Mouse (Mus musculus) CH12.LX (cell line): ENCODE measurements around the gene Ctcf. TPM values are rescaled to one million over a fixed set of nuclear protein-coding genes. Genes with fewer than 3 reads are reported as not detected.

Source experiments
- DNase-seq: peaks from one replicate; pipeline ENCODE4 v3.0.0-alpha.2; 2013; ENCODE audit errors: extremely low read depth
- H3K27ac ChIP-seq: 2 replicates; pipeline ENCODE4 v1.5.1; 2012; ENCODE audit warnings: low read depth, mild to moderate bottlenecking, control low read depth, moderate library complexity; ENCODE audit not compliant: insufficient read depth
- H3K27me3 ChIP-seq: replicated peaks from 2 replicates; pipeline ENCODE3; 2012; ENCODE audit warnings: inconsistent platforms
- H3K36me3 ChIP-seq, 2 experiments: replicated peaks in 1 of 2; 2 replicates each; pipeline versions ENCODE3 to v1.6.1; 2012; ENCODE audit warnings: inconsistent platforms in 1 of 2, low read length in 1 of 2, mild to moderate bottlenecking in 1 of 2, mixed read lengths in 1 of 2, moderate library complexity in 1 of 2; ENCODE audit not compliant: control insufficient read depth in 1 of 2, insufficient read depth in 1 of 2
- H3K4me1 ChIP-seq, 2 experiments: 2 replicates each; pipeline ENCODE4 v1.6.1; 2012; ENCODE audit warnings: inconsistent platforms in 1 of 2, moderate library complexity in 1 of 2; ENCODE audit not compliant: insufficient read depth in 2 of 2, control insufficient read depth in 1 of 2
- H3K4me2 ChIP-seq: 2 replicates; pipeline ENCODE4 v1.6.1; 2012; ENCODE audit warnings: low read depth, mild to moderate bottlenecking, control low read depth; ENCODE audit not compliant: poor library complexity, insufficient read depth, severe bottlenecking
- H3K4me3 ChIP-seq, 3 experiments: fragments of 150-350 bp in 1 of 3; sonication (generic) in 1 of 3; replicated peaks in 1 of 3; 2 replicates each; pipeline versions ENCODE3 to v1.5.1; 2011 to 2012; ENCODE audit warnings: low read depth in 2 of 3, low read length in 2 of 3, mild to moderate bottlenecking in 2 of 3, moderate library complexity in 2 of 3, control low read depth in 1 of 3, improper control_type of control experiment in 1 of 3, inconsistent platforms in 1 of 3, mixed read lengths in 1 of 3; ENCODE audit not compliant: poor library complexity in 1 of 3
- H3K79me2 ChIP-seq: replicated peaks from 2 replicates; pipeline ENCODE4 v1.6.1; 2012; ENCODE audit warnings: mild to moderate bottlenecking, moderate library complexity; ENCODE audit not compliant: control insufficient read depth, poor library complexity, insufficient read depth, severe bottlenecking; ENCODE audit errors: extremely low read depth
- H3K9ac ChIP-seq: 2 replicates; pipeline ENCODE4 v1.6.1; 2012; ENCODE audit warnings: low read depth, mild to moderate bottlenecking, control low read depth, moderate library complexity; ENCODE audit not compliant: insufficient read depth
- H3K9me3 ChIP-seq: replicated peaks from 2 replicates; pipeline ENCODE3; 2012; ENCODE audit warnings: low read length, inconsistent platforms, mixed read lengths
- BHLHE40 ChIP-seq: IDR thresholded peaks from 2 replicates; pipeline ENCODE4 v1.6.1; 2011; ENCODE audit warnings: mild to moderate bottlenecking, low read depth, low read length, improper control_type of control experiment
- CTCF ChIP-seq, 2 experiments: IDR thresholded peaks in 1 of 2; conservative IDR thresholded peaks in 1 of 2; 2 replicates each; pipeline ENCODE4 v1.5.1; 2011 to 2012; ENCODE audit warnings: low read depth in 2 of 2, low read length in 2 of 2, improper control_type of control experiment in 1 of 2, inconsistent platforms in 1 of 2, mild to moderate bottlenecking in 1 of 2, moderate library complexity in 1 of 2
- E2F4 ChIP-seq: IDR thresholded peaks from 2 replicates; pipeline ENCODE4 v1.6.1; 2011; ENCODE audit warnings: low read depth, low read length, improper control_type of control experiment; ENCODE audit not compliant: insufficient replicate concordance
- ELF1 ChIP-seq: IDR thresholded peaks from 2 replicates; pipeline ENCODE4 v1.6.1; 2014; ENCODE audit warnings: low read depth, mild to moderate bottlenecking, inconsistent platforms, low read length, improper control_type of control experiment
- EP300 ChIP-seq: IDR thresholded peaks from 2 replicates; pipeline ENCODE4 v1.6.1; 2011; ENCODE audit warnings: low read length, improper control_type of control experiment
- HCFC1 ChIP-seq: IDR thresholded peaks from 2 replicates; pipeline ENCODE4 v1.6.1; 2012; ENCODE audit warnings: low read depth, mild to moderate bottlenecking, inconsistent platforms, low read length, improper control_type of control experiment
- IRF4 ChIP-seq: IDR thresholded peaks from 2 replicates; pipeline ENCODE4 v1.6.1; 2014; ENCODE audit warnings: low read depth, mild to moderate bottlenecking, inconsistent platforms, low read length, improper control_type of control experiment
- JUN ChIP-seq: IDR thresholded peaks from 2 replicates; pipeline ENCODE4 v1.6.1; 2011; ENCODE audit warnings: low read depth, mild to moderate bottlenecking, low read length, improper control_type of control experiment, moderate library complexity; ENCODE audit not compliant: insufficient read depth
- MAX ChIP-seq: IDR thresholded peaks from 2 replicates; pipeline ENCODE4 v1.6.1; 2011; ENCODE audit warnings: low read length, improper control_type of control experiment
- SMC3 ChIP-seq: IDR thresholded peaks from 2 replicates; pipeline ENCODE4 v1.6.1; 2011; ENCODE audit warnings: low read depth, low read length, improper control_type of control experiment
- TCF12 ChIP-seq: IDR thresholded peaks from 2 replicates; pipeline ENCODE4 v1.6.1; 2014; ENCODE audit warnings: low read depth, mild to moderate bottlenecking, inconsistent platforms, low read length, improper control_type of control experiment
- ZKSCAN1 ChIP-seq: IDR thresholded peaks from 2 replicates; pipeline ENCODE4 v1.6.1; 2012; ENCODE audit warnings: low read depth, inconsistent platforms, low read length, improper control_type of control experiment, borderline replicate concordance
- ZNF384 ChIP-seq: IDR thresholded peaks from 2 replicates; pipeline ENCODE4 v1.6.1; 2012; ENCODE audit warnings: low read depth, low read length, improper control_type of control experiment, inconsistent platforms
- dilution Hi-C: fragments of 300-500 bp; cut with MboI; formaldehyde crosslinking; loops from 2 replicates; pipeline ENCODE4 v1.14.3; 2020; ENCODE audit warnings: low sequenced_read_pairs; ENCODE audit not compliant: extremely low pct_unique_long_range_greater_than_20kb, extremely low pct_ligation_motif_present
- in situ Hi-C: fragments of 300-500 bp; cut with MboI; formaldehyde crosslinking; loops from 3 replicates; pipeline ENCODE4 v1.14.3; 2019; ENCODE audit warnings: low sequenced_read_pairs, low pct_ligation_motif_present, low pct_unique_long_range_greater_than_20kb, mixed read lengths
- polyA plus RNA-seq: library from polyadenylated mRNA; unstranded; fragments of >175 nt; gene quantifications from 2 replicates; pipeline ENCODE4 v1.2.1, GENCODE M21; 2012; ENCODE audit warnings: low read depth; ENCODE audit not compliant: insufficient read length
- total RNA-seq, 2 experiments: library from RNA; depleted of rRNA; stranded (reverse); fragments of 300-350 nt in 1 of 2; fragments of >200 nt in 1 of 2; gene quantifications; 2 replicates each; pipeline ENCODE4 v1.2.3; 2012 to 2014

Ctcf gene
- total and polyA plus RNA-seq, 3 experiments = 42.3 to 97.9 (median 52.4) TPM

DNA sequence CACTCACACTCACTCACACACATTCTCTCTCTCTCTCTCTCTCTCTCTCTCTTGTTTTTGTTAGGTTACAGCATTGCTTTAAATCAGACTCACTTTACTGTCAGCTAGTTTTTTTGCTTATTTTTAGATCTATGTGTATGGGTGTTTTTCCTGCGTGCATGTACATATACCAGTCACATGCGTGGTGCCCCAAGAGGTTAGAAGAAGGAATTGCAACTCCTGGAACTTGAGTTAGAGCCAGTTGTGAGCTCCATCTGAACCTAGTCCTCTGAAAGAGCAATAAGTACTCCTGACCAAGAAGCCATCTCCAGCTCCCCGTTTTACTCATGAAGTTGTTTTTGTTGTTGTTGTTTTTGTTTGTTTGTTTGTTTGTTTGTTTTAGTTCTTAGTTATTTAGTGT, 24.8 kb downstream of the Ctcf start:
- H3K4me3 ChIP-seq = no peak overlapping the region
- no peak for TF ChIP-seq MAX
- no peak for TF ChIP-seq JUN
- TF ChIP-seq CTCF (conservative IDR thresholded peaks at IDR 0.05 in 1 of 2, IDR thresholded peaks at IDR 0.05 in 1 of 2; ENCODE audit: low read depth in 2 of 2, low read length in 2 of 2) = peak; percentile 53 to 57
- 0 out of 2 replicates have a peak, but pooled peaks have one; percentile 8 for TF ChIP-seq BHLHE40
- no peak for DNase-seq
- 0 out of 4 replicates have a peak, but pooled peaks cover 0 to 2% of the 10 kb centered on the region in 2 experiments for H3K4me1 ChIP-seq
- no peak overlapping the region for H3K4me2 ChIP-seq
- H3K36me3 ChIP-seq = peaks cover 21 to 63% of the 10 kb centered on the region in 2 experiments
- dilution Hi-C loops (no loop called here), in situ Hi-C loops (no loop called here)
- H3K27ac ChIP-seq = no peak overlapping the region
- H3K9me3 ChIP-seq = no peaks in the 10 kb centered on the region
- no peak overlapping the region for H3K9ac ChIP-seq
- no peaks in the 10 kb centered on the region for H3K27me3 ChIP-seq
- peaks cover 44% of the 10 kb centered on the region for H3K79me2 ChIP-seq

DNA sequence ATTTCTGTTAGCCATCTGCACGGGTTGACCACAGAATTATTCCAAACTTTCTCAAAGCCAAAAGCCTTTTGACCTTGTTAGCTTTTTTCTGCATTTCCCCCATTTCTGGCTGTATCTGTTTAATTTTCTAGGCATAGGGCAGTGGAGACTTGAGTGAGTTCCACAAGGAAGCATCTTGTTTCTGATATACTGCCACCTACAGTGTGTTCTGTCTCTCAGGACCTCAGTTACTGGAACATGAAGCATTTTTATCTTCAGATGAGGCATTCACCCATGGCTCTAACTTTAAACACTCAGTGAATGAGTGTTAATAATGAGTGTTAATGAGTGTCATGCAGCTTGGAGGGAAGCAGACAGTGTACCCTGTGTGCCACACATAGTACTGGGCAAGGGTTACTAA, 41.5 kb downstream of the Ctcf start:
- H3K27ac ChIP-seq = no peak overlapping the region
- no peak overlapping the region for H3K4me2 ChIP-seq
- H3K4me3 ChIP-seq = no peak overlapping the region
- in situ Hi-C loops (no loop called here), dilution Hi-C loops (no loop called here)
- H3K4me1 ChIP-seq = peaks cover 0 to 8% of the 10 kb centered on the region in 2 experiments; a peak in 2 of 4 replicates
- peaks cover 65 to 90% of the 10 kb centered on the region in 2 experiments for H3K36me3 ChIP-seq
- no peaks in the 10 kb centered on the region for H3K9me3 ChIP-seq
- H3K9ac ChIP-seq = no peak overlapping the region
- DNase-seq = no peak
- H3K27me3 ChIP-seq = no peaks in the 10 kb centered on the region
- TF ChIP-seq E2F4 (no peak), ZKSCAN1 (no peak), JUN (no peak), TCF12 (no peak), ELF1 (no peak), EP300 (no peak), SMC3 (peak; percentile 38), CTCF (conservative IDR thresholded peaks at IDR 0.05 in 1 of 2, IDR thresholded peaks at IDR 0.05 in 1 of 2; ENCODE audit: low read depth in 2 of 2, low read length in 2 of 2) (peak in 1 of 2 experiments; percentile 48; a peak in 2 of 4 replicates), IRF4 (no peak)
- 0 out of 2 replicates have a peak, but pooled peaks cover 2% of the 10 kb centered on the region for H3K79me2 ChIP-seq

GRCm38 (mm10) chr8:105685325-105685724, 49.0 kb downstream of the Ctcf start:
- in situ Hi-C loops = loop anchor here (5.0 kb wide), 1 partner anchor 48 kb away; the partner anchor contains the start of genes Agrp and Ctcf
- H3K4me1 ChIP-seq = peaks cover 2 to 56% of the 10 kb centered on the region in 2 experiments; a peak in 2 of 4 replicates
- 0 out of 2 replicates have a peak overlapping the region, but pooled peaks have one; percentile 81 for H3K27ac ChIP-seq
- peak; percentile 66 for TF ChIP-seq ZNF384
- TF ChIP-seq HCFC1 = no peak
- no peak for TF ChIP-seq ZKSCAN1
- TF ChIP-seq, all 38 proteins: peak for 1
- peak overlapping the region; percentile 92 for H3K4me2 ChIP-seq
- H3K79me2 ChIP-seq = no peaks in the 10 kb centered on the region
- peak overlapping the region; percentile 58 to 70 (median 68) for H3K4me3 ChIP-seq
- no peaks in the 10 kb centered on the region for H3K27me3 ChIP-seq
- peaks cover 42 to 72% of the 10 kb centered on the region in 2 experiments for H3K36me3 ChIP-seq
- peak overlapping the region; percentile 78 for H3K9ac ChIP-seq
- DNase-seq = no peak
- no peaks in the 10 kb centered on the region for H3K9me3 ChIP-seq
- dilution Hi-C loops = no loop called here
